Mouse (Mus musculus): ENCODE results near the gene Cryzl2.

DNA sequence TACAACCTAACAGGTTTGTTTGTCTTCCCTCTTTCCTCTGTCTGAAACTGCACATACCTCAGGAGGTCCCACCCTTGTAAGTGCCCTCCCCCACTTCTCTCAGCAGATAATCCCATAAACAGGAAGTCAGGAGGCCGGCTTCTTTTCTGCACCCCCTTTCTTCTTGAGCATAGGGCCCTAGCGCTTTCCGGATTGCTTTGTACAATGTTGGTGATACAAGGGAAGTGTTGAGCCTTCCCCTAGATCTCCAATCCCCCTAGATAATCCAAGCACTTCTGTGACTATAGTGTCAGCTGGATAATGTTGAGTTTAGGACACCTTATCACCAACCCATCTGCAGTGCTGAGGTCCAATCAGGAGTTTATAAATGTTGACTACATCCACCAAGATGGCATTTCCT, 42.6 kb upstream of the Cryzl2 start:
- TF ChIP-seq CTCF (IDR thresholded peaks at IDR 0.05; ENCODE audit: low read depth) (no peak), EP300 (IDR thresholded peaks at IDR 0.05; ENCODE audit: low read depth) (no peak)

Measured in heart, postnatal 0 days (tissue).